Mouse (Mus musculus) stomach, postnatal 0 days (tissue): ENCODE data around the gene Fam107b.

Experiments
- CTCF ChIP-seq: IDR thresholded peaks from 2 replicates; pipeline ENCODE4 v1.5.1; 2016; ENCODE audit warnings: antibody characterized with exemption, low read depth, mild to moderate bottlenecking, moderate library complexity
- EP300 ChIP-seq: optimal IDR thresholded peaks from 2 replicates; pipeline ENCODE3; 2016; ENCODE audit warnings: antibody characterized with exemption

- TF ChIP-seq CTCF (no peak), EP300 (no peak)
Observed at GRCm38 (mm10) chr2:3672654-3673367, 102.5 kb downstream of the Fam107b start.
